ENCODE assay signal across 15 mouse cellular contexts in the genomic region with DNA sequence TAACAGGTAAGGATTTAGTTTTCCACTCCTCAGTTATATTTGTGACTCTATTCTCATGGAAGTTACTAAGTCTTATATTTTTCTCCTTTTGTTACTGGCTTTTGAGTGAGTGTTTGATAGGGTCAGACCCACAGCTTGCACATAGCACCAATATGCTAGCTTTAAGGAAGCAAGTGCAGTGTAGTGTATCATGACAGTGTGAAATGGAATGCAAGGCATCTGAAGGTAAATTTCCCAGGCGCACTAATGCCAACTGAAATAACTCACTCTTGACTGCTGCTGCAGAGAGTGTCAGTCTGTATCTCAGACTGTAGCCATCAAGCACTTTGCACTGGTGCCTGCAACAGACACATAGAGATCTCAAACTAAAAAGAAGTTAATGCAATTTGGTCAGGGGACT.
"Had no signal": no experiment of that assay in that cellular context is flagged by ENCODE, and none has a peak within 500 bp of the region (broad histone marks: within the 10 kb centered on the region; RNA-seq: fewer than 3 reads in every experiment).

No protein-coding gene starts in this region.

- H3K36me3 ChIP-seq: limb, embryonic 12.5 days; liver, embryonic 13.5 days; lung, embryonic 15.5 days; midbrain, embryonic 12.5 days; neural tube, embryonic 13.5 days had no signal

- H3K4me3 ChIP-seq: limb, embryonic 12.5 days; liver, embryonic 13.5 days; lung, embryonic 15.5 days; megakaryocyte, embryonic 14.5 days; midbrain, embryonic 12.5 days; neural tube, embryonic 13.5 days had no signal

- ATAC-seq: intestine, embryonic 16.5 days; liver, postnatal 0 days; midbrain, embryonic 16.5 days had no signal

- H3K4me2 ChIP-seq: limb, embryonic 12.5 days; liver, embryonic 13.5 days; lung, embryonic 15.5 days; midbrain, embryonic 12.5 days; neural tube, embryonic 13.5 days had no signal

- H3K27me3 ChIP-seq: limb, embryonic 12.5 days; liver, embryonic 13.5 days; lung, embryonic 15.5 days; megakaryocyte, embryonic 14.5 days; midbrain, embryonic 12.5 days; neural tube, embryonic 13.5 days had no signal

- H3K4me1 ChIP-seq: limb, embryonic 12.5 days; liver, embryonic 13.5 days; lung, embryonic 15.5 days; megakaryocyte, embryonic 14.5 days; midbrain, embryonic 12.5 days; neural tube, embryonic 13.5 days had no signal

- DNase-seq: liver; liver, embryonic 13.5 days; liver, postnatal 0 days; lung, postnatal 14 days; right cerebral cortex, adult 18-20 months; right cerebral cortex, postnatal 25 days; thymus, postnatal 36 days had no signal

- H3K27ac ChIP-seq: limb, embryonic 12.5 days; liver, embryonic 13.5 days; lung, embryonic 15.5 days; macrophage; midbrain, embryonic 12.5 days; neural tube, embryonic 13.5 days had no signal

- H3K9ac ChIP-seq: limb, embryonic 12.5 days; liver, embryonic 13.5 days; liver, postnatal 0 days; lung, embryonic 15.5 days; midbrain, embryonic 12.5 days; neural tube, embryonic 13.5 days had no signal

- H3K9me3 ChIP-seq: limb, embryonic 12.5 days; liver, embryonic 13.5 days; lung, embryonic 15.5 days; megakaryocyte, embryonic 14.5 days; midbrain, embryonic 12.5 days; neural tube, embryonic 13.5 days had no signal
